Mouse (Mus musculus) testis, adult 10 weeks (tissue): ENCODE results near the gene Chsy1. TPM values are rescaled to one million over a fixed set of nuclear protein-coding genes. Genes with fewer than 3 reads are reported as not detected.

ENCODE experiments used
- polyA plus RNA-seq: library from polyadenylated mRNA; stranded (reverse); fragments of 350-450 nt; fragmentation: Illumina TruSeq; extraction: RNeasy Lipid Tissue Mini Kit (QIAGEN cat#74804); gene quantifications from one replicate; pipeline ENCODE4 v1.2.3, GENCODE M21; 2014; ENCODE audit warnings: low read depth, low replicate concordance

The Chsy1 gene
- 3.3 TPM for polyA plus RNA-seq

GRCm38 (mm10) chr7:66108961-66109854, at the start of gene Chsy1:
TSS of gene Chsy1 (plus strand) at chr7:66109515.

DNA sequence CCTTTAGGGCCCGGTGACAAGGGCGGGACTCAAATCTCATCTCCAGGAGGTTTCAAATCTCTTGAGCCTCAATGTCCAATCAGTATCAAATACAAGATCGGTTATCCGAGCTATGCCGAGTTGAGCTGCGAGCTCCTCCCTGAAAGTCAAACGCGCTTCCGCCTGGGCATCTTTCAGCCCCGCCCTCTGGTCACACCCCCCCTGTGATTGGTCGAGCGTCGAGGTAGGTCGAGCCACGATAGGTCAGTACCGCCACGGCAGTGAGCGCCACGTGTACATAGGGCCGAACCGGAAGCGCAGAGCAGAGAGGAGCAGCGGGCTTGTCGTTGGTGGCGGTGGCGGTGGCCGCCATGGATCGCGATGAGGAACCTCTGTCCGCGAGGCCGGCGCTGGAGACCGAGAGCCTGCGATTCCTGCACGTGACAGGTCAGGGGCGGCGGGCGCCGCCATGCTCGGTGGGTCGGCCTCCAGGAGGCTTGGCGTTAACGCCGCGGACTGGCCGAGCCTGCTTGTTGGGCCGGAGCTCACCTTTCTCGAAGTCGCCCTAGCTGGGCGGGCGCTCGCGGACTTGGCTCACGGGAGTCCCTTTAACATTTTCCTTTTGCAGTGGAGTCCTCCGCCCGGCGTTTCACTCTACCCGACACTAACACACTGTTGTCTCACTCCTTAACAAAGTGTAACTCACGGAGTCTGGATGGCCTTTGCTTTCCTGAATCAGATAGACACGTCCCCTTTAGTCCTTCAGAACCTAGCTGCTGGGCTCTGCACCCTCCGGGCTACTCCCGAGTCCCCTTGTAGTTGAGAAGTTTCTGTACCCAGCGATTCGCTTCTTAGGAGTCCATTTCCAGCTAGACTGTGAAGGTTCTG, 29.7 kb upstream of the Chsy1 start, which contains the start of gene Selenos:
Selenos (plus strand) TSS at position 286 of the 867 bp plus-strand sequence.

Other genes with a start within 250 kb of the Chsy1 start
- gene Pcsk6, start 247.8 kb upstream of the Chsy1 start, polyA plus RNA-seq, result 1.8 TPM
- not detected for gene Gm45213, start 65.9 kb upstream of the Chsy1 start, polyA plus RNA-seq
- 73.8 TPM for gene Snrpa1, start 50.5 kb upstream of the Chsy1 start, polyA plus RNA-seq
- gene Selenos, start 29.9 kb upstream of the Chsy1 start, polyA plus RNA-seq, result 198 TPM